Mouse (Mus musculus) CD4-positive naive resting alpha-beta T cell, adult 57 days (primary cell): ENCODE measurements around the gene Lct. TPM values are rescaled to one million over a fixed set of nuclear protein-coding genes. Genes with fewer than 3 reads are reported as not detected.

Source experiments
- total RNA-seq: library from RNA; stranded (reverse); gene quantifications from one replicate; pipeline ENCODE4 v1.2.4, GENCODE M21; 2023

The Lct gene
- total RNA-seq: 0.18 TPM

GRCm38 (mm10) chr1:128328218-128328617 lies at the start of gene Lct:
TSS of gene Lct (minus strand) at chr1:128328318.

DNA sequence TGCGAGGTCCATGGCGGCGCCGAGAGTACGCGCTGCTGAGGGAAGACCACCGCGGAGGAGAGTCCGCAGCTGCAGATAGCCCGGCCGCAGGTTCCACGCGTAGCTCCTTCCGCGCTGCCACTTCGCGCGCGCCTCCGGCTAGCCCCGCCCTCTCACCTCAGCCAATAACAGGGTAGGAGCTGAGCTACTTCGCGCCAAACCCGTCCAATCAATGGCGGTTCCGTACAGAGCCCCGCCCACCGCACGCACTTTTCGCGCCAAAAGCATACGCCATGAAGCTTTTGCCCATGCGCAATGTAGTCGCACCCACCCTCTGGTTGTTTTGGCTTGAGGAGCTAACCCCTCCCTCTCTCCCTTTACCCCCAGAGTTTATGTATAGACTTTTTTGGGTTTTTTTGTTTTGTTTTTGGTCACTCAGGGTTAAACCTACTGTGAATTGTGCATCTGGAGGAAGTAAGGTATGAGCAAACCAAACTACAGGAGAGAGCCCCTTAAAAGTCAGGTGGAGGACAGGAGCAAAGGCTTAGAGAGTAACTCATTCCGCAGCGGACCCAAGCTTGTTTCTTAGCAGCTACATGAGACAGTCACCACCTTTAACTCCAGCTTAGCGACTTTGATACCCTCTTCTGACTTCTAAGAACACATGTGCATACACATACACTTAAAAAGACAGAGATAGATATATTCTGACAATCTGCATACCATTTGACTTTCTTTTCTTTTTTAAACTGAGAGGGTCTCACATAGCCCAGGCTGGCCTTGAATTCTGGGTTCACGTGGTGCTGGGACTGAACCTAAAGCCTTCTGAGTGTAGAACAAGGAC lies 31.6 kb upstream of the Lct start, which contains the start of gene Mcm6:
Mcm6 (minus strand) TSS at position 111 of the 823 bp plus-strand sequence.

DNA sequence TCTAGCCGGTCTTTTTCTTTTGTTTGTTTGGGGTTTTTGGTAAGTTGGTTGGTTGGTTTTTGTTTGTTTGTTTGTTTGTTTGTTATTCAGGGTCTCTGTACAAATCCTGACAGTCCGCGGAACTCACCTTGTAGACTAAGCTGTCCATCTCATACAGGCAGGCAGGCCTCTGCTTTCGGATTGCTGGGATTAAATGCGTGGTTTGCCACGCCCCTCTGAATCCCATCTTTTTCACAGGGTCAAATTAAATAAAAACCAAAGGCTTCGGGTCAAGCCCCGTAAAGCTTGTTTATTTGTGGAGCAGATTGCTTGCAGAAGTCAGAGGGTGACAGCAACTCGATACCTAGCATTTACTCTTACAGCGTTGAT lies 84.5 kb downstream of the Lct start, which contains the start of gene Ubxn4:
Ubxn4 (plus strand) TSS at position 338 of the 369 bp plus-strand sequence.

Other genes starting within 250 kb of the Lct start
- 1.7 TPM for gene Zranb3, start 225.3 kb downstream of the Lct start, total RNA-seq
- gene R3hdm1, start 225.0 kb downstream of the Lct start, total RNA-seq: 120 TPM
- 99.7 TPM for gene Ubxn4, start 84.4 kb downstream of the Lct start, total RNA-seq
- gene Mcm6, start 31.3 kb upstream of the Lct start, total RNA-seq: 47.7 TPM
- gene Dars, start 89.0 kb upstream of the Lct start, total RNA-seq: 64.3 TPM